Mouse (Mus musculus) liver, embryonic 12.5 days (tissue): Measurements from ENCODE around the gene Tmem219. TPM values are rescaled to one million over a fixed set of nuclear protein-coding genes. Genes with fewer than 3 reads are reported as not detected.

ENCODE experiments used
- ATAC-seq: fragments of 200-750 bp; cut with Nextera tagmentation; 2 replicates; pipeline ENCODE4 v1.8.0; 2017; ENCODE audit warnings: moderate number of reproducible peaks, mild to moderate bottlenecking, moderate library complexity
- H3K27ac ChIP-seq: fragments of 300-500 bp; sonication (generic); 2 replicates; pipeline ENCODE4 v1.5.1; 2016; ENCODE audit warnings: mild to moderate bottlenecking
- H3K27me3 ChIP-seq: fragments of 300-500 bp; sonication (generic); replicated peaks from 2 replicates; pipeline ENCODE4 v1.6.1; 2016; ENCODE audit warnings: mild to moderate bottlenecking, moderate library complexity
- H3K36me3 ChIP-seq: fragments of 300-500 bp; sonication (generic); 2 replicates; pipeline ENCODE4 v1.6.1; 2016; ENCODE audit warnings: mild to moderate bottlenecking, moderate library complexity
- H3K4me1 ChIP-seq: fragments of 300-500 bp; sonication (generic); 2 replicates; pipeline ENCODE4 v1.6.1; 2016
- H3K4me2 ChIP-seq: fragments of 300-500 bp; sonication (generic); 2 replicates; pipeline ENCODE4 v1.6.1; 2016; ENCODE audit warnings: mild to moderate bottlenecking, moderate library complexity
- H3K4me3 ChIP-seq: fragments of 300-500 bp; sonication (generic); 2 replicates; pipeline ENCODE4 v1.5.1; 2016; ENCODE audit warnings: mild to moderate bottlenecking, moderate library complexity
- H3K9ac ChIP-seq: fragments of 300-500 bp; sonication (generic); 2 replicates; pipeline ENCODE4 v1.6.1; 2016; ENCODE audit warnings: mild to moderate bottlenecking, moderate library complexity
- H3K9me3 ChIP-seq: fragments of 300-500 bp; sonication (generic); replicated peaks from 2 replicates; pipeline ENCODE4 v1.6.1; 2016; ENCODE audit warnings: mild to moderate bottlenecking, moderate library complexity
- WGBS: fragments of 180-500 bp; shearing (Covaris S2); methylation state at CpG from one replicate; pipeline ENCODE4 v1.1.7; 2016; ENCODE audit not compliant: insufficient replicate concordance; 5-methylcytosine and 5-hydroxymethylcytosine counted together
- polyA plus RNA-seq: library from polyadenylated mRNA; unstranded; fragments of >200 nt; fragmentation: Nextera tagmentation; extraction: Ambion mirVana; gene quantifications from 2 replicates; pipeline ENCODE4 v1.2.1, GENCODE M21; 2016

Gene Tmem219
- polyA plus RNA-seq, 1 experiment from 2014 or later = 16.9 TPM

DNA sequence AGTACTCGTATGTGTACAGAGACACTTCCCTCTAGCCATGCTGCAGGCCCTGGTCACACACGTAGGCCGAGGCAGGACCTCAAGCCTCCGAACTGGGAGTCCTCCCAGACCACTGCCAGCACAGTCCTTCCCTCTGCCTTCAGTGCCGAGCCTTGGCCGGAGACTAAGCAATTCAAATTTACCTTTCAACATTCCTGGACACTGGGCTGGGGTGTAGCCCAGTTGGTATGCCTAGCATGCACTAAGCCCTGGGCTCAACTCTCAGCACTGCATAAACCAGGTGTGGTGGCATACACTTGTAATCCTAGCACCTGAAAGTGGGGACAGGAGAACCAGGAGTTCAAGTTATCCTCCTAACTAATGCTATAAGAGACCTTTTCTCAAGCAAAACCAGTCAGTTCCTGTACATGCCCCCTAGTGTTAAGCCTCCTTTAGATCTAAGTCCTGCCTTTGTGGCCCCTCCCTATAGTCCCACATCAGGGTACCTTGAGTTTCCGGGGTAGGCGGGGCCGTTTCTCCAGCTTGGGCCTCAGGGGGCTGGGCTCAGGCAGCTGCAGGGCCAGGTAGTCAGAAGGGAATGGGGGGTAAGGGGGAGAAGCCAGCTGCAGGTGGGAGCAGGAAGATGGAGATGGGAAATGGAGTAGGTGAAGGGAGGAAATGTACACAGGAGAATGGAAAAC lies 65.8 kb downstream of the Tmem219 start:
- Histone ChIP-seq H3K9ac (no peak overlapping the region), H3K4me2 (no peak overlapping the region), H3K36me3 (peaks cover 91% of the 10 kb centered on the region), H3K9me3 (no peaks in the 10 kb centered on the region), H3K27me3 (0 out of 2 replicates have a peak, but pooled peaks cover under 1% of the 10 kb centered on the region), H3K4me1 (peaks cover 20% of the 10 kb centered on the region), H3K27ac (no peak overlapping the region), H3K4me3 (no peak overlapping the region)
- ATAC-seq = no peak
- WGBS = 72% methylated on average over 9 of the region's 9 CpGs

- Histone ChIP-seq H3K4me1 (peaks cover 12% of the 10 kb centered on the region), H3K9me3 (no peaks in the 10 kb centered on the region), H3K27ac (no peak overlapping the region), H3K36me3 (peaks cover 92% of the 10 kb centered on the region), H3K4me3 (no peak overlapping the region), H3K9ac (no peak overlapping the region), H3K27me3 (peaks cover 12% of the 10 kb centered on the region), H3K4me2 (no peak overlapping the region)
- 84% methylated on average over 3 of the region's 3 CpGs for WGBS
- ATAC-seq = no peak
Observed at GRCm38 (mm10) chr7:126855641-126856040, 67.1 kb downstream of the Tmem219 start.

GRCm38 (mm10) chr7:126853454-126853853 lies 69.3 kb downstream of the Tmem219 start:
- no peak for ATAC-seq
- Histone ChIP-seq H3K36me3 (peaks cover 70% of the 10 kb centered on the region), H3K9me3 (no peaks in the 10 kb centered on the region), H3K4me1 (0 out of 2 replicates have a peak, but pooled peaks cover 1% of the 10 kb centered on the region), H3K4me3 (no peak overlapping the region), H3K4me2 (no peak overlapping the region), H3K27me3 (peaks cover 34% of the 10 kb centered on the region), H3K27ac (no peak overlapping the region), H3K9ac (no peak overlapping the region)
- 84% methylated on average over 5 of the region's 5 CpGs for WGBS

- H3K9me3 ChIP-seq = no peaks in the 10 kb centered on the region
- H3K36me3 ChIP-seq = peaks cover 47% of the 10 kb centered on the region
- H3K27me3 ChIP-seq = peaks cover 57% of the 10 kb centered on the region
- 58% methylated on average over 12 of the region's 12 CpGs for WGBS
- ATAC-seq = no peak
- H3K4me3 ChIP-seq = no peak overlapping the region
- no peak overlapping the region for H3K9ac ChIP-seq
- H3K27ac ChIP-seq = no peak overlapping the region
- no peak overlapping the region for H3K4me2 ChIP-seq
- H3K4me1 ChIP-seq = peaks cover 14% of the 10 kb centered on the region; the same call in 1 of the 2 replicates
Observed at GRCm38 (mm10) chr7:126851192-126851591, 71.5 kb downstream of the Tmem219 start.

DNA sequence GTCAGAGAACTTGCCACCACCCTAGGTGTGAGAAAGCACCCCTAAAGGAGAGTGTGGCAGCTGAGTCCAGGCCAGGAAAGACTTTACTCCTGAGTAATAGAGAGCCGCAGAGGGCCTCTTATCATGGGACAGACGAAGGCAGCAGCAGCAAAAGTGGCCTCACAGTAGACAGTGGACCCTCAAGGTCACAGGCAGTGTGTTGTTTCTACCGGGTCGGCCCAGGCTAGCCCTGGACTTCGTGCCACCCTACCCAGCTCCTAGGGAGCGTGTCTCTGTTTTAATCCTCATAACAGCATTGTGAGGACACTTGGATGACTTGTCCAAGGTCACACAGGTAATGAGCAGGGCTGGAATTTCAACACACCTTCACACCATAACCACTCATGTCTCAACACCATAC lies 72.6 kb downstream of the Tmem219 start:
- Histone ChIP-seq H3K4me3 (no peak overlapping the region), H3K27ac (no peak overlapping the region), H3K36me3 (peaks cover 37% of the 10 kb centered on the region), H3K27me3 (peaks cover 66% of the 10 kb centered on the region), H3K4me1 (peaks cover 14% of the 10 kb centered on the region; the same call in 1 of the 2 replicates), H3K4me2 (no peak overlapping the region), H3K9me3 (no peaks in the 10 kb centered on the region), H3K9ac (no peak overlapping the region)
- no peak for ATAC-seq
- 65% methylated on average over 6 of the region's 6 CpGs for WGBS

GRCm38 (mm10) chr7:126848794-126849193 lies 73.9 kb downstream of the Tmem219 start:
- Histone ChIP-seq H3K36me3 (peaks cover 23% of the 10 kb centered on the region), H3K9ac (no peak overlapping the region), H3K4me3 (no peak overlapping the region), H3K4me1 (peaks cover 14% of the 10 kb centered on the region; the same call in 1 of the 2 replicates), H3K9me3 (no peaks in the 10 kb centered on the region), H3K4me2 (no peak overlapping the region), H3K27me3 (peaks cover 78% of the 10 kb centered on the region), H3K27ac (no peak overlapping the region)
- WGBS = 23% methylated on average over 10 of the region's 10 CpGs
- ATAC-seq = no peak

- peaks cover 12% of the 10 kb centered on the region for H3K36me3 ChIP-seq
- peak overlapping the region; percentile 49 for H3K4me3 ChIP-seq
- peak overlapping the region; percentile 38 for H3K9ac ChIP-seq
- H3K4me1 ChIP-seq = peaks cover 14% of the 10 kb centered on the region; the same call in 1 of the 2 replicates
- H3K27me3 ChIP-seq = peaks cover 78% of the 10 kb centered on the region
- H3K4me2 ChIP-seq = peak overlapping the region; percentile 75
- no peaks in the 10 kb centered on the region for H3K9me3 ChIP-seq
- ATAC-seq = 0 out of 2 replicates have a peak, but pooled peaks have one; percentile 13
- 1% methylated on average over 71 of the region's 74 CpGs for WGBS
- H3K27ac ChIP-seq = no peak overlapping the region
Observed at GRCm38 (mm10) chr7:126847421-126848398, 75.0 kb downstream of the Tmem219 start.

GRCm38 (mm10) chr7:126847116-126847420 lies 75.6 kb downstream of the Tmem219 start, which contains the start of gene Doc2a:
TSS of gene Doc2a (plus strand) at chr7:126847416.
- Histone ChIP-seq H3K9me3 (no peaks in the 10 kb centered on the region), H3K9ac (peak within 1 kb of the TSS; percentile 38), H3K27ac (no peak within 1 kb of the TSS), H3K27me3 (peaks cover 79% of the 10 kb centered on the region), H3K4me2 (peak within 1 kb of the TSS; percentile 75), H3K4me3 (peak within 1 kb of the TSS; percentile 49), H3K4me1 (peaks cover 14% of the 10 kb centered on the region; the same call in 1 of the 2 replicates), H3K36me3 (peaks cover 6% of the 10 kb centered on the region)
- 32% methylated on average over 4 of the region's 4 CpGs for WGBS
- no peak for ATAC-seq

DNA sequence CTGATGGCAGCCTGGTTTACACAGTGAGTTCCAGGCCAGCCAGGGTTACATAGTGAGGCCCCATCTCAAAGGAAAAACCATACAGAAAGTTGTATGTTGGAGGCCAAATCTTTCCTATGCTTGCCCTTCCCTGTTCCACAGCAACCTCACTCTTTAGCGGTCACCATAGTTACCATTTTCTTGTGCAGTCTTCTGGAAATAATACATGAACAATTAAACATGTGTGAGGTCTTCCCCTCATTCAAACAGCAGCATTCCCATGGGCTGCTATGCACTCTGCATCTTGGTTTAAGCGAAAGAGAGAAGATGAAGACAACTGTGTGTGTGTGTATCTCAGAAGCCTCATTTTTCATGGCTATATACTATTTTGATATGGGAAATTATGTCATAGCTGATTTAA lies 77.2 kb downstream of the Tmem219 start:
- no peak overlapping the region for H3K4me3 ChIP-seq
- peaks cover 72% of the 10 kb centered on the region for H3K27me3 ChIP-seq
- no peak overlapping the region for H3K4me2 ChIP-seq
- H3K9ac ChIP-seq = no peak overlapping the region
- no peak for ATAC-seq
- 81% methylated on average over 2 of the region's 2 CpGs for WGBS
- H3K9me3 ChIP-seq = no peaks in the 10 kb centered on the region
- H3K36me3 ChIP-seq = no peaks in the 10 kb centered on the region
- no peak overlapping the region for H3K27ac ChIP-seq
- peaks cover 14% of the 10 kb centered on the region; the same call in 1 of the 2 replicates for H3K4me1 ChIP-seq

- Histone ChIP-seq H3K4me2 (no peak overlapping the region), H3K9ac (no peak overlapping the region), H3K4me1 (peaks cover 11% of the 10 kb centered on the region; the same call in 1 of the 2 replicates), H3K36me3 (no peaks in the 10 kb centered on the region), H3K4me3 (no peak overlapping the region), H3K9me3 (no peaks in the 10 kb centered on the region), H3K27me3 (peaks cover 50% of the 10 kb centered on the region), H3K27ac (no peak overlapping the region)
- ATAC-seq = no peak
- 57% methylated on average over 9 of the region's 9 CpGs for WGBS
Observed at GRCm38 (mm10) chr7:126843276-126843675, 79.4 kb downstream of the Tmem219 start.
